Mouse (Mus musculus): ENCODE data around the gene Neurod2.
A peak's percentile ranks its signal among the peaks of the same experiment; 100 is the strongest.

Gene Neurod2

GRCm38 (mm10) chr11:98287531-98287930 lies 41.9 kb downstream of the Neurod2 start:
- H3K9me3 ChIP-seq (ENCODE audit: low read length), result no peaks in the 10 kb centered on the region
- peaks cover 29% of the 10 kb centered on the region for H3K4me1 ChIP-seq (replicated peaks; ENCODE audit: low read depth, low read length)
- no peak overlapping the region for H3K4me3 ChIP-seq (replicated peaks; ENCODE audit: low read length)
- H3K27me3 ChIP-seq (ENCODE audit: insufficient read depth, low read length), result peaks cover 39% of the 10 kb centered on the region
- no peaks in the 10 kb centered on the region for H3K36me3 ChIP-seq (ENCODE audit: insufficient read depth, low read length)
- no peak for TF ChIP-seq CTCF (conservative IDR thresholded peaks at IDR 0.05; ENCODE audit: low read length)
- TF ChIP-seq NANOG (IDR thresholded peaks at IDR 0.05; ENCODE audit: borderline replicate concordance, low read length), result no peak

- TF ChIP-seq POU5F1 (IDR thresholded peaks at IDR 0.05; ENCODE audit: borderline replicate concordance, low read length), result no peak
- TF ChIP-seq NANOG (IDR thresholded peaks at IDR 0.05; ENCODE audit: borderline replicate concordance, low read length), result no peak
- no peak for TF ChIP-seq CTCF (conservative IDR thresholded peaks at IDR 0.05; ENCODE audit: low read length)
- peaks cover 28% of the 10 kb centered on the region for H3K4me1 ChIP-seq (replicated peaks; ENCODE audit: low read depth, low read length)
- H3K36me3 ChIP-seq (ENCODE audit: insufficient read depth, low read length), result no peaks in the 10 kb centered on the region
- peaks cover 26% of the 10 kb centered on the region for H3K27me3 ChIP-seq (ENCODE audit: insufficient read depth, low read length)
- H3K9me3 ChIP-seq (ENCODE audit: low read length), result no peaks in the 10 kb centered on the region
- H3K4me3 ChIP-seq (replicated peaks; ENCODE audit: low read length), result no peak overlapping the region
These were observed 44.1 kb downstream of the Neurod2 start for GRCm38 (mm10) chr11:98285368-98285767.

DNA sequence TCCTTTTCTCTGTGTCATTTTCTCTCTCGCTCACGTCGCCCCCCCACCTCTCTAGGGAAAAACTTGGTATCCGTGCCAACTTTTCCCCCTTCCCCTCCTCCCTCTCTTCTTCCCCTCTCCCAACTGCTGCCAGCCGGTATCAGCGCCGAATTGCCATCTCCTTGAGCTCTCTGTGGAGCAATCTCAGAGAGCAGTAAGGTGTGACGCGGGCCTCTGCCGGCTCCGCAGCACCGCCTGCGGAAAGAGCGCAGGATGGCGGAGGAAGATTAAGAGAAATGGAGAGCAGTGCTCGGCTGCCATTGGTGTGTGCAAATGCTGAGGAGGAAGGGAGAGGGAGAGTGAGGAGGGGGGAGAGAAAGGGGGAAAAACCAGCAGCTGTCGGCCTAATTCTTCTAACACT lies 45.2 kb downstream of the Neurod2 start:
- TF ChIP-seq NANOG (IDR thresholded peaks at IDR 0.05; ENCODE audit: borderline replicate concordance, low read length) (no peak), POU5F1 (IDR thresholded peaks at IDR 0.05; ENCODE audit: borderline replicate concordance, low read length) (no peak), CTCF (conservative IDR thresholded peaks at IDR 0.05; ENCODE audit: low read length) (no peak)
- Histone ChIP-seq H3K4me1 (replicated peaks; ENCODE audit: low read depth, low read length) (peaks cover 16% of the 10 kb centered on the region), H3K27me3 (ENCODE audit: insufficient read depth, low read length) (peaks cover 16% of the 10 kb centered on the region), H3K36me3 (ENCODE audit: insufficient read depth, low read length) (0 out of 2 replicates have a peak, but pooled peaks cover 4% of the 10 kb centered on the region), H3K9me3 (ENCODE audit: low read length) (no peaks in the 10 kb centered on the region), H3K4me3 (replicated peaks; ENCODE audit: low read length) (peak overlapping the region; percentile 52; the same call in 1 of the 2 replicates)

GRCm38 (mm10) chr11:98283740-98284139 lies 45.7 kb downstream of the Neurod2 start:
- Histone ChIP-seq H3K27me3 (ENCODE audit: insufficient read depth, low read length) (peaks cover 11% of the 10 kb centered on the region), H3K9me3 (ENCODE audit: low read length) (no peaks in the 10 kb centered on the region), H3K4me1 (replicated peaks; ENCODE audit: low read depth, low read length) (peaks cover 14% of the 10 kb centered on the region), H3K4me3 (replicated peaks; ENCODE audit: low read length) (no peak overlapping the region), H3K36me3 (ENCODE audit: insufficient read depth, low read length) (peaks cover 7% of the 10 kb centered on the region)
- TF ChIP-seq POU5F1 (IDR thresholded peaks at IDR 0.05; ENCODE audit: borderline replicate concordance, low read length), result no peak
- no peak for TF ChIP-seq NANOG (IDR thresholded peaks at IDR 0.05; ENCODE audit: borderline replicate concordance, low read length)
- no peak for TF ChIP-seq CTCF (conservative IDR thresholded peaks at IDR 0.05; ENCODE audit: low read length)
